Comparison of ENCODE assay signal across 8 mouse cellular contexts in genomic region chr13:67844119-67844852, GRCm38 (mm10). TPM values are rescaled to one million over a fixed set of nuclear protein-coding genes. Genes with fewer than 3 reads are reported as not detected.
A peak's percentile ranks its signal among the peaks of the same experiment; 100 is the strongest.
DNase-seq lines count a peak whose midpoint lies in the region; ATAC-seq and TF ChIP-seq lines count a peak whose summit lies in the region.

No protein-coding gene starts in this region.

- intact Hi-C loops in gastrocnemius, adult 2 months (cut with DNase I): loop anchor here (5.0 kb wide), 1 partner anchor 207 kb away; the partner anchor contains the start of genes Gm49345 and Zfp729a
- intact Hi-C loops in left cerebral cortex, adult 2 months (cut with DNase I): loop anchor here (1.0 kb wide), 1 partner anchor 484 kb away; the partner anchor contains the start of genes Gm28044 and Zfp953

- peak; percentile 91 for ATAC-seq in inflammation-experienced regulatory T-cells, adult 6 months
- ATAC-seq in megakaryocyte, adult 5-6 weeks (ENCODE audit: poor library complexity, severe bottlenecking): peak; percentile 98

- peak; percentile 68 for TF ChIP-seq CTCF in gastrocnemius, adult 2 months (IDR thresholded peaks at IDR 0.05)
- TF ChIP-seq CTCF in left cerebral cortex, adult 2 months (IDR thresholded peaks at IDR 0.05): peak; percentile 66

- peak overlapping the region; percentile 66 for H3K4me3 ChIP-seq in gastrocnemius, adult 2 months
- H3K4me3 ChIP-seq in left cerebral cortex, adult 2 months: peak overlapping the region; percentile 40

- DNase-seq in urinary bladder, postnatal 25 days (ENCODE audit: low spot score): peak; percentile 42
- no peak for DNase-seq in urinary bladder, postnatal 4 days (ENCODE audit: low spot score in 2 of 2)
- DNase-seq in cerebellum, postnatal 14 days: peak; percentile 79 to 80
- peak; percentile 20 for DNase-seq in gastrocnemius, adult 2 months
- peak; percentile 50 to 55 for DNase-seq in left cerebral cortex, adult 2 months (ENCODE audit: extremely low spot score in 1 of 2, low spot score in 2 of 2)
- DNase-seq in right cerebral cortex, adult 18-20 months: peak; percentile 59

- peak overlapping the region; percentile 43; the same call in 1 of the 2 replicates for H3K27ac ChIP-seq in gastrocnemius, adult 2 months
- H3K27ac ChIP-seq in left cerebral cortex, adult 2 months: peak overlapping the region; percentile 80

RNA-seq across cellular contexts. Expression of gene Gm10037, which starts 13.4 kb away (rescaled TPM):
- 1 to 10 TPM in 1 of 2 experiments, under 1 TPM in 1; 0.64 to 1.1 TPM for total RNA-seq in gastrocnemius, adult 2 months (2021)
- polyA plus RNA-seq in inflammation-experienced regulatory T-cells, adult 6 months (2017; shearing (Covaris generic)): not detected
- total RNA-seq in left cerebral cortex, adult 2 months (2021): 10 to 100 TPM; 16.0 to 18.1 TPM
- total RNA-seq in megakaryocyte, adult 5-6 weeks (2015): not detected in 2 replicates
- total RNA-seq in megakaryocyte, adult 5-6 weeks (2017): not detected in 2 replicates

RNA-seq across cellular contexts. Expression of gene BC048507, which starts 18.8 kb away (rescaled TPM):
- not detected for total RNA-seq in gastrocnemius, adult 2 months (2021)
- not detected for polyA plus RNA-seq in inflammation-experienced regulatory T-cells, adult 6 months (2017; shearing (Covaris generic))
- total RNA-seq in left cerebral cortex, adult 2 months (2021): not detected
- total RNA-seq in megakaryocyte, adult 5-6 weeks (2015): not detected in 2 replicates
- total RNA-seq in megakaryocyte, adult 5-6 weeks (2017): not detected in 2 replicates

RNA-seq across cellular contexts. Expression of gene Zfp273, which starts 30.7 kb away (rescaled TPM):
- total RNA-seq in gastrocnemius, adult 2 months (2021): 1 to 10 TPM; 1.6 to 1.8 TPM
- polyA plus RNA-seq in inflammation-experienced regulatory T-cells, adult 6 months (2017; shearing (Covaris generic)): 1 to 10 TPM; 5.7 to 9.0 (median 7.3) TPM
- 1 to 10 TPM; 5.3 to 7.2 TPM for total RNA-seq in left cerebral cortex, adult 2 months (2021)
- total RNA-seq in megakaryocyte, adult 5-6 weeks (2015): 7.5 and 8.3 TPM in 2 replicates
- total RNA-seq in megakaryocyte, adult 5-6 weeks (2017): 5.4 and 7.0 TPM in 2 replicates

Comparison
In these comparisons a context has a peak if more than half of its experiments do, and no peak if none do; other contexts are left out.
1. DNase-seq: peak in urinary bladder, postnatal 25 days (single experiment), cerebellum, postnatal 14 days (2 of 2), gastrocnemius, adult 2 months (single experiment), left cerebral cortex, adult 2 months (2 of 2) and right cerebral cortex, adult 18-20 months (single experiment); none in urinary bladder, postnatal 4 days (0 of 2).
2. RNA of gene Gm10037, which starts 13.4 kb away (total RNA-seq): 16.0 to 18.1 TPM in left cerebral cortex, adult 2 months; 0.64 to 1.1 TPM in gastrocnemius, adult 2 months and not detected in megakaryocyte, adult 5-6 weeks; every median in the first group is over 4 times any median in the second.